Mouse (Mus musculus): ENCODE data around the gene Olfr698.
"Not testable (repeated sequence)": the region's sequence is repeated elsewhere in the genome, so short reads cannot be mapped to it uniquely, and the experiment has no call there.

The Olfr698 gene

DNA sequence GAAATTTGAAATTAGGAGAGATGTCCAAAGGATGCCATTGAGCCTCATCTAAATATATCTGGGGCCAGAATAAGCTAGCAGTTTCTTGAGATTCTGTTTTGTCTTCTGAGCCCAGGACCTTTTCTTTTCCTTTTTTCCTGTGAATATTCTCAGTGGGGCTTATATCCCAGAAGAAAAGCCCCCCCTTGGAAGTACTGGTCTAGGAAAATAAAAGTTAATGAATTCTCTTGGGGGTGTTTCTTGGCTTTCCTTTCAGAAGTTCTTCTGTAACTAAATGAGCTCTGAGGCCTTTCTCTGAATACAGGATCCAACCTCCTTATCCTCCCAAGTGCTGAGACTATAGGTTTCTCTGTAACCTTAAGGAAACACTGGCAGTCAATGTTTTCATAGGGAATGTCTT, at the start of gene Olfr698:
Gene Olfr698 (minus strand): TSS at position 101 of the 400 bp plus-strand sequence.
- DNase-seq (ENCODE audit: extremely low spot score, low spot score), result no peak

GRCm38 (mm10) chr7:106793098-106793497, 37.9 kb upstream of the Olfr698 start, which contains the start of gene Olfr699:
TSS of gene Olfr699 (minus strand) at chr7:106793198.
- DNase-seq (ENCODE audit: extremely low spot score, low spot score), result no peak

DNA sequence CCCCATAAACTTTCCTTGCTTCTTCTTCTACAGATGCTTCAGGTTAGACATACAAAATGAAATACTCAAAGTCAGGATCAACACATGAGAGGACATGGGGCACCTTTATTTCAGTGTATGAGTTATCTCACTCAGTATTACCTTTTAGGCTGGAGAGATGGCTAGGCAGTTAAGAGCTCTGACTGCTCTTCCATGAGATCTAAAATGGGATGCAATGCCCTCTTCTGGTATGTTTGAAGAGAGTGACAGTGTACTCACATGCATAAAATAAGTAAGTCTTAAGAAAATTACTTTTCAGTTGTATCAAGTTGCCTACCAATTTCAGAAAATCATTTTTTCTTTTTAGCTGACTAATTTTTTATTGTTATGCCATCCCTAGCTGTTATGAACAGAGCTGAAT, 33.1 kb upstream of the Olfr698 start:
- no peak for DNase-seq (ENCODE audit: extremely low spot score, low spot score)

DNA sequence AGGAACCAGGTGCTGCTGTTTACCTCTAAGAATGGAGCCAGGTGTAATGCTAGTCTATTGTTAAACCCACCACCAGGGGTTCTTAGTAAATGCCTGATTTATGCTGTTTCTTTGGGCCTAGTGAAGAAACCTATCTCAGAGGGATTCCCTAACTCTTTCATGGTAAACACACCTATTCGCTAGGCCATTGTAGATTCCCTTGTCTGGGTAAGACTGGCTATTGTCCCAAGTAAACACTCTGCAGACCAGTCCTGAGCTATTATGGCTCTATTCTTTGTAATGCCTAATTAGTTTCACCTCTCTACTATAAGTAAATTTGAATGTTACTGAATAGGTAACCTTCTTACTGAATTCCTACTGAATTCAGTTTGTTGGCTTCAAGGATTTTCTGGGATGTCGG, 5.8 kb upstream of the Olfr698 start:
- DNase-seq (ENCODE audit: extremely low spot score, low spot score), result not testable (repeated sequence)

- no peak for DNase-seq (ENCODE audit: extremely low spot score, low spot score)
Observed at GRCm38 (mm10) chr7:106758800-106759199, 3.6 kb upstream of the Olfr698 start.

DNA sequence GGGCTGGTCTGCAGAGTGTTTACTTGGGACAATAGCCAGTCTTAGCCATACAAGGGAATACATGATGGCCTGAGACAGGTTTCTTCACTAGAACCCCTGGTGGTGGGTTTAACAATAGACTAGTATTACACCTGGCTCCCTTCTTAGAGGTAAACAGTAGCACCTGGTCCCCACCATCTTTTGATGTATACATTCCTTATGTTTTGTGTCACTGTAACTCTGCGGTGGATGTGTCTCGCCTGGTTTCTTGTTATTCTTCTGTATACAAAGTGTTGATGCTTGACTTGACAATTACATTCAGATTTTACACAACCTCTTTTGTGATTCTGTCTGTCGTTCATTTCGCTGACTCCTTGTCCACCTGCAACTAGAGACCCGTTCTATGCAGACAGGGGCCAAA, 9.4 kb downstream of the Olfr698 start:
- no peak for DNase-seq (ENCODE audit: extremely low spot score, low spot score)

- no peak for DNase-seq (ENCODE audit: extremely low spot score, low spot score)
Observed at GRCm38 (mm10) chr7:106742343-106742742, 12.9 kb downstream of the Olfr698 start, which contains the start of gene Olfr697. TSS of gene Olfr697 (minus strand) at chr7:106742443.

- DNase-seq (ENCODE audit: extremely low spot score, low spot score), result no peak
Observed at GRCm38 (mm10) chr7:106737028-106737427, 18.2 kb downstream of the Olfr698 start.

DNA sequence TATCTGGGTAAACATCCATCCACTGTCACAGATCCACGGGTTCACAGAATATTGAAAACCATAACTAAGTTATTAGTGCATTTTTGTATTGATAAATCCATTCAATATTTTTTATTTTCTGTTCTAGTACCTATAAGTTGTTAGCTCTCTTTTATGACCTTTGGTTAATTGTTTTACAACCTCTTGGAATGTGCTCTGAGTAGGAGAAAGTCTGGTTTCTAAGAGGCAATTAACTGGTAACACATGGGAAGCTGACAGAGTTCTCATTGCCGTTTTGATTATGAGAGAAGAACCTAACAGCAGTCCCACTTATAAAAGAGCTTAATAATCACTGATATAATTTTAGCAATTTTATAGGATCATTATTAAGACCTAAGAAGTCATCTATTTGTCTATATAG, 21.5 kb downstream of the Olfr698 start:
- DNase-seq (ENCODE audit: extremely low spot score, low spot score), result no peak

DNA sequence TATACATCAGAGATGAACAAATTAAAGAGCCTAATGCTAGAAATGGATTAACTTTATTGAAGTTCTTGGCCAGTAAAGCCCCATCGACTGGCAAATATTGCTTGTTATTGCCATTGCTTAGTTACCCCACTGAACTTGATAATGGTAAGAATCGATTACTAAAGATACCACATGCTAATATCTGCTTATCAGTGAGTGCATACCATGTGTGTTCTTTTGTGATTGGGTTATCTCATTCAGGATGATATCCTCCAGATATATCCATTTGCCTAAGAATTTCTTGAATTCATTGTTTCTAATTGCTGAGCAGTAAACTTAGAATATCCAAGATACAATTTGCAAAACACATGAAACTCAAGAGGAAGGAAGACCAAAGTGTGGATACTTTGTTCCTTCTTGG, 29.5 kb downstream of the Olfr698 start:
- not testable (repeated sequence) for DNase-seq (ENCODE audit: extremely low spot score, low spot score)

- DNase-seq (ENCODE audit: extremely low spot score, low spot score), result no peak
Observed at GRCm38 (mm10) chr7:106716296-106716695, 38.9 kb downstream of the Olfr698 start, which contains the start of gene Olfr695. TSS of gene Olfr695 (minus strand) at chr7:106716396.

GRCm38 (mm10) chr7:106711463-106711862, 43.7 kb downstream of the Olfr698 start:
- DNase-seq (ENCODE audit: extremely low spot score, low spot score), result no peak

GRCm38 (mm10) chr7:106707705-106708104, 47.5 kb downstream of the Olfr698 start:
- DNase-seq (ENCODE audit: extremely low spot score, low spot score), result not testable (repeated sequence)

Measured in neural tube, embryonic 10.5 days (tissue).